Mouse (Mus musculus) forebrain, embryonic 10.5 days (tissue): ENCODE results near the gene Cnep1r1. TPM values are rescaled to one million over a fixed set of nuclear protein-coding genes. Genes with fewer than 3 reads are reported as not detected.

Source experiments
- DNase-seq: peaks from one replicate; pipeline ENCODE4 v3.0.0-alpha.2; 2017; ENCODE audit warnings: low spot score; ENCODE audit errors: extremely low spot score
- H3K27ac ChIP-seq: fragments of 300-500 bp; sonication (generic); 2 replicates; pipeline ENCODE4 v1.5.1; 2016; ENCODE audit warnings: mild to moderate bottlenecking
- H3K27me3 ChIP-seq: fragments of 300-500 bp; sonication (generic); 2 replicates; pipeline ENCODE4 v1.6.1; 2016; ENCODE audit warnings: mild to moderate bottlenecking; ENCODE audit not compliant: poor library complexity, severe bottlenecking
- H3K36me3 ChIP-seq: fragments of 300-500 bp; sonication (generic); replicated peaks from 2 replicates; pipeline ENCODE4 v1.6.1; 2016; ENCODE audit warnings: mild to moderate bottlenecking, moderate library complexity
- H3K4me1 ChIP-seq: fragments of 300-500 bp; sonication (generic); 2 replicates; pipeline ENCODE4 v1.6.1; 2016
- H3K4me3 ChIP-seq: fragments of 300-500 bp; sonication (generic); 2 replicates; pipeline ENCODE4 v1.5.1; 2016; ENCODE audit warnings: mild to moderate bottlenecking, moderate library complexity
- H3K9me3 ChIP-seq: fragments of 300-500 bp; sonication (generic); 2 replicates; pipeline ENCODE4 v1.6.1; 2016; ENCODE audit warnings: mild to moderate bottlenecking, moderate library complexity
- WGBS: fragments of 180-500 bp; shearing (Covaris S2); methylation state at CpG from one replicate; pipeline ENCODE4 v1.1.7; 2016; 5-methylcytosine and 5-hydroxymethylcytosine counted together
- microRNA-seq: library from miRNA; unstranded; fragments of <30 nt; microRNA quantifications from one replicate; pipeline ENCODE4, GENCODE M21; 2017
- polyA plus RNA-seq: library from polyadenylated mRNA; unstranded; fragments of >200 nt; fragmentation: Nextera tagmentation; extraction: Ambion mirVana; gene quantifications from 2 replicates; pipeline ENCODE4 v1.2.1, GENCODE M21; 2016

Gene Cnep1r1
- polyA plus RNA-seq, 1 experiment from 2014 or later = 46.7 TPM

DNA sequence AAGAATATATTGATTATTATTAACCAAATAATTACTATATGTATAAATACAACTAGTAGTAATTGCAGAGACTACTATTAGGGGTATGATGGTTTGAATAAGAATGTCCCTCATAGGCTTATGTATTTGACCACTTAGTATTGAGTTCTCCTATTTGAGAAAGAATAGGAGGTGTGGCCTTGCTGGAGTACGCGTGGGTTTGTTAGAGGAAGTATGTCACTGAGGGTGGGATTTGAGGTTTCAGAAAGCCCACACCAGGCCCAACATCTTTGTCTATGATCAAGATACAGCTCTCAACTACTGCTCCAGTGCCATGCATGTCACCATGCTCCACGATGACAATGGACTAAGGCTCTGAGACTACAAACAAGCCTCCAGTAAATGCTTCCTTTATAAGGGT is 20.7 kb downstream of the Cnep1r1 start:
- WGBS = 93% methylated on average over 3 of the region's 3 CpGs
- peak overlapping the region; percentile 92; the same call in 1 of the 2 replicates for H3K4me3 ChIP-seq
- DNase-seq = no peak
- no peaks in the 10 kb centered on the region for H3K27me3 ChIP-seq
- H3K9me3 ChIP-seq = no peaks in the 10 kb centered on the region
- peaks cover 22% of the 10 kb centered on the region for H3K4me1 ChIP-seq
- no peak overlapping the region for H3K27ac ChIP-seq
- peaks cover 71% of the 10 kb centered on the region for H3K36me3 ChIP-seq

DNA sequence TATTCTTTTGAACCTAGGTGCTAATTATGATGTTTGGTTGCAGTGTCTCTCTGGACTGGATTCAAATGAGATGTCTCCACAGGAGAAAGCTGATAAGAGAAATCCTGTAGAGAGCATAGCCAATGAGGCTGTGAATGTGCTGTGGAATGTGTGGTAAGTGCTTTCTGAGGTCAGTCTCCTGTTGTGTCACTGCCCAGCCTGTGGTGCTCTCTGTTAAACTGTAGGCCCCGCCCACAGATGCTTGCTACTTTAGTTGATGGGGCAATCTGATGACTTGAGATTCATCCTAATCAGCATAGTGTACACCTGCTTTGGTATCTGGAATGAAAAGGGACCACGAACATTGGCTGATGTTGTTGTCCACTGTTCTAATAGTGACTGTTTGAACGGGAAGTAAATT is 23.1 kb downstream of the Cnep1r1 start:
- WGBS = 90% methylated on average over 3 of the region's 3 CpGs
- Histone ChIP-seq H3K4me3 (no peak overlapping the region), H3K36me3 (peaks cover 73% of the 10 kb centered on the region), H3K4me1 (peaks cover 22% of the 10 kb centered on the region), H3K27me3 (no peaks in the 10 kb centered on the region), H3K27ac (no peak overlapping the region), H3K9me3 (no peaks in the 10 kb centered on the region)
- DNase-seq = no peak

DNA sequence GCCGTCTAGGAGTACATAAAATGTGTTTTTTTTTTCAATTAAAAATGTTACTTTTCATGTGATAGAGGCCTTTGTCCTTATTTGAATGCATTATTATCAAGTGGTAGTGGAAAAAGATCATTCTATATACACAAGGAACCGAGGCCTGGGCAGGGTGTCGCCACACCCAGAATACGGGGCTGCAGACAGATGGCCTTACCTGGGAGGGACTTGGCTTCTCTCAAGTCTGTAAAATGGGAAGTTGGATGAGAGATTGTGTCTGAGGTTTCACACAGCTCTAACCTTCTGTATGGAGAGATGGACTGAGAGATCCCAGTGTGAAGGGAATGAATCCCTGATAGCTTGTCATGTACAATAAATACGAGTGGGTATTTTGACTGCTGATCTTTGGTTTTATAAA is 25.5 kb downstream of the Cnep1r1 start:
- no peak for DNase-seq
- Histone ChIP-seq H3K9me3 (no peaks in the 10 kb centered on the region), H3K27ac (no peak overlapping the region), H3K36me3 (peaks cover 90% of the 10 kb centered on the region), H3K4me1 (peaks cover 6% of the 10 kb centered on the region; the same call in 1 of the 2 replicates), H3K27me3 (no peaks in the 10 kb centered on the region), H3K4me3 (no peak overlapping the region)
- 92% methylated on average over 5 of the region's 5 CpGs for WGBS

DNA sequence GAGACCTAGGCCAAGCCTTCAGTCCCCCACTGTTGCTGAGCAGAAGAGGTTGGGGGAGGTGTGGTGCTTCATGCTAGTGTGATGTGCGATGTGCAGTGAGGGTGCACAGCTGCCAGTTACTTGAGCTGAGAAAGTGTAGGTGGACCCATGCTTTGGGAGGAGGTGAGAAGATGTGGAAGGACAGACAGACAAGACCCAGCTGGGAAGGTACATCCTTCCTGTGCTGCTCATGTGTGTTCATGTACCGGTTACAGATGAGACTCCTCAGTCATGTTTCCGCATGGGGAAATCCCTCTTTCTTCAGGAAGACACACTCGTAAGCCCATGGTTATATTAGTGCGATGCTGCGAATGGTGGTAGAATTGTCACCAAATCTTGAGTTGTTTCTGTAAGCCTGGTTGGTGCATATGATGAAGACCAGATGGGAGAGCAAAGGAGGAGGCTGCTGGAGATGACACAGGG is 32.4 kb downstream of the Cnep1r1 start:
- Histone ChIP-seq H3K36me3 (peaks cover 91% of the 10 kb centered on the region), H3K4me1 (no peaks in the 10 kb centered on the region), H3K4me3 (no peak overlapping the region), H3K27me3 (no peaks in the 10 kb centered on the region), H3K27ac (no peak overlapping the region), H3K9me3 (no peaks in the 10 kb centered on the region)
- WGBS = 94% methylated on average over 6 of the region's 6 CpGs
- DNase-seq = no peak

DNA sequence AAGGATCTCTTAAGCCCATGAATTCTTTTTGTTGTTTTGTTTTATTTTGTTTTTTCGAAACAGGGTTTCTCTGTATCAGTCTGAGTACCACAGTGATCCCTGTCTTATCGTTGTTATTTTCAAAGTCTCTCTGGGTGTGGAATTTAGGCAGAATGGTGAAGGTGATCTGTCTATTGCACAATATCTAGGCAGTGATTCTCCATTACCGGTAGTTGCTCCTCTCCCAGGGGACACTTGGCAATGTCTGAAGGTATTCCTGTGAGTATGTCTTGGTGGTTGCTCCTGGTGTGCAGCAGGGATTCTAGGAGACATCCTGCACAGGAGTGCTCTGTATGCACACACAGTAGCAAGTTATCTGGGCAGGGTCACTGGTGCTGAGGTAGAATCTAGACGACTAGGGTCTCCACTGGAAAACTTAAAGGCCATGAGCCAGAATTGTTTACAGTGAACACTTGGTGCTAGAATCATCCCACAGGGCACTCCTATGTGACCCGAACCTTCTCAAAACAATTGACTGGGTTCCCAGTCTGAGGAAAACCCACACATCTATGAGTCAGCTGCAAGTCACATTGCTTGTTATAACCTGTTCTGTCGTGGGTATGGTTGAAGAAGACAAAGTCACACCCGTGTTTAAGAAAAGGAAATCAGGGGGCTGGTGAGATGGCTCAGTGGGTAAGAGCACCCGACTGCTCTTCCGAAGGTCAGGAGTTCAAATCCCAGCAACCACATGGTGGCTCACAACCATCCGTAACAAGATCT is 41.8 kb downstream of the Cnep1r1 start:
- Histone ChIP-seq H3K4me3 (no peak overlapping the region), H3K9me3 (no peaks in the 10 kb centered on the region), H3K27ac (no peak overlapping the region), H3K4me1 (no peaks in the 10 kb centered on the region), H3K36me3 (peaks cover 93% of the 10 kb centered on the region), H3K27me3 (no peaks in the 10 kb centered on the region)
- WGBS = 91% methylated on average over 10 of the region's 10 CpGs
- DNase-seq = no peak

DNA sequence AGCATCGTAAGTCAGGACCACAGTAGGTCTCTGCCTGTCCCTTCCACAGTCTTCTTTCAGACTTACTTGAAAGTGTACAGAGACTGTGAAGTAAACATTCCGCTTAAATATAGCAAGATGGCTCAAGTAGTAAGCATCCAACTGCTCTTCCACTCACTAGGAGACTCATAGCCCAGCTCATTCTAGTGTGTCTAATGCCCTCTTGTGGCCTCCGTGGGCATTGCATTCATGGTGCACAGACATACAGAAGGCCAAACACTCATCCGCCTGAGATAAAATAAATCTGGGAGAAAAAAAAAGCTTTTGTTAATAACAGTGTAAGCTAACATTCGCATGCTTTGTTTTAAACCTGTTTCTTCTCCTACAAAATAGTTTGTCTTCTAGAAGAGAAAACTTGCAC is 42.9 kb downstream of the Cnep1r1 start:
- Histone ChIP-seq H3K4me3 (no peak overlapping the region), H3K9me3 (no peaks in the 10 kb centered on the region), H3K27ac (no peak overlapping the region), H3K4me1 (no peaks in the 10 kb centered on the region), H3K27me3 (no peaks in the 10 kb centered on the region), H3K36me3 (peaks cover 93% of the 10 kb centered on the region)
- 76% methylated on average over 5 of the region's 5 CpGs for WGBS
- DNase-seq = peak; percentile 68

DNA sequence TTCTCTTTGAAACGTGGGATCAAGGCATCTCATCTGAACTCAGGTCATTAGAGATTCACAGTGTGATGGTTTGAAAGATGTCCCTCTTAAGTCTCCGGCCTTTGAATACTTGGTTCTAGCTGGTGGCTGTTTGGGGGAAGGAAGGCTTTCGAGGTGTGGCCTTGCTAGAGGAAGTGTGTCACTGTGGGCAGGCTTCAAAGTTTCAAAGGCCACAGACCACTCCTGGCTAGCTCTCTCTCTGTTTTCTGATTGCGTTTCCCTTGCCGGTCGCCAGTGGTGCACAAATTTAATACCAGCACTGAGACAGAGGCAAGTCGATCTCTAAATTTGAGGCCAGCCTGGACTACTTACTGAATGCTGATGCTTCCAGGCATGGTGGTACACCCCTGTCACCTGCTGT is 56.7 kb downstream of the Cnep1r1 start:
- Histone ChIP-seq H3K27me3 (no peaks in the 10 kb centered on the region), H3K27ac (no peak overlapping the region), H3K4me1 (no peaks in the 10 kb centered on the region), H3K9me3 (no peaks in the 10 kb centered on the region), H3K36me3 (peaks cover 42% of the 10 kb centered on the region), H3K4me3 (no peak overlapping the region)
- 94% methylated on average over 7 of the region's 7 CpGs for WGBS
- no peak for DNase-seq

DNA sequence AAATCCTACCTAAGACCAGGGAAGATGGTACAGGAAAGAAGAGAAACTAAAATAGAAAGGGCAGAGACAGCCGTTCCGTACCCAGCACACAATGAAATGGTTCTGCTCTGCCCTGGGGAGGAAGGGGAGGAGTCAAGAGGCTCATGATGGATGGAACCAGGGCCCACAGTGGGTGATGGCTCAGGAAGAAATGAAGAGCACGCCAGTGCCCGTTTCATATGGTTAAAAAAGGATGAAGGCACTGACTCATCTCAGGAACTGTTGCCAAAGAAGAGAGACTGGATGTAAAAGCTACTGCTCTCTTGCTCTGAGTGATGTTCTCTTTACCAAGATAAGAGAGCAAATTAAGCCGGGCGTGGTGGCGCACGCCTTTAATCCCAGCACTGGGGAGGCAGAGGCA is 58.7 kb downstream of the Cnep1r1 start:
- no peaks in the 10 kb centered on the region for H3K27me3 ChIP-seq
- no peak overlapping the region for H3K4me3 ChIP-seq
- no peak overlapping the region for H3K27ac ChIP-seq
- H3K9me3 ChIP-seq = 0 out of 2 replicates have a peak, but pooled peaks cover 3% of the 10 kb centered on the region
- no peak for DNase-seq
- no peaks in the 10 kb centered on the region for H3K4me1 ChIP-seq
- peaks cover 22% of the 10 kb centered on the region for H3K36me3 ChIP-seq
- 95% methylated on average over 8 of the region's 8 CpGs for WGBS

DNA sequence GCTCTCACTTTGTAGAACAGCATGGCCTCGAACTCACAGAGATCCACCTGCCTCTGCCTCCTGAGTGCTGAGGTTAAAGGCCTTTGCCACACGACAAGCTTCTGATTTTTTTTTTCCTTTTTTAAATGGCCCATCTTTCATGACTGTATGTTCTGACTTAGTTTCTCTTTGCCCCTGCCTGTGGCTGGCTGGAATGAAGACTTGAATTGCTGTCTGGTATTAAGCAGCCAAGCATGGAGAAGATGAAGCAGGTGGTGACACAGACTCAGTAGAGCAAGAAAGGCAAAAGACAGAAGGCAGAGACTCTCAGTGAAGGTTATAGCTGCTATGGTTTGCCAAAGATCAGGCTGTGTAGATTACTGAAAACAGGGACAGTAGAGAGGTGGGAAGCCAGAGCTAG is 64.6 kb downstream of the Cnep1r1 start:
- WGBS = 83% methylated on average over 2 of the region's 2 CpGs
- no peaks in the 10 kb centered on the region for H3K36me3 ChIP-seq
- H3K4me3 ChIP-seq = no peak overlapping the region
- no peaks in the 10 kb centered on the region for H3K27me3 ChIP-seq
- DNase-seq = no peak
- H3K4me1 ChIP-seq = no peaks in the 10 kb centered on the region
- no peak overlapping the region for H3K27ac ChIP-seq
- H3K9me3 ChIP-seq = 0 out of 2 replicates have a peak, but pooled peaks cover 3% of the 10 kb centered on the region

Small RNA genes lying within 50 kb of the gene (microRNA-seq; reads per million reads assigned to microRNA genes)
- gene Mir7071 = 1.2 reads per million

Other genes with a start within 250 kb of the Cnep1r1 start
- gene Zfp423, start 159.2 kb upstream of the Cnep1r1 start, polyA plus RNA-seq = 24.7 and 25.2 TPM in 2 replicates
- gene Heatr3, start 19.1 kb downstream of the Cnep1r1 start, polyA plus RNA-seq = 51.7 and 52.9 TPM in 2 replicates
- 8.1 and 9.0 TPM in 2 replicates for gene Tent4b, start 80.4 kb downstream of the Cnep1r1 start, polyA plus RNA-seq
- 3.1 and 4.0 TPM in 2 replicates for gene Adcy7, start 153.6 kb downstream of the Cnep1r1 start, polyA plus RNA-seq
- gene Brd7, start 243.4 kb downstream of the Cnep1r1 start, polyA plus RNA-seq = 78.7 and 87.8 TPM in 2 replicates